In the genomic region with DNA sequence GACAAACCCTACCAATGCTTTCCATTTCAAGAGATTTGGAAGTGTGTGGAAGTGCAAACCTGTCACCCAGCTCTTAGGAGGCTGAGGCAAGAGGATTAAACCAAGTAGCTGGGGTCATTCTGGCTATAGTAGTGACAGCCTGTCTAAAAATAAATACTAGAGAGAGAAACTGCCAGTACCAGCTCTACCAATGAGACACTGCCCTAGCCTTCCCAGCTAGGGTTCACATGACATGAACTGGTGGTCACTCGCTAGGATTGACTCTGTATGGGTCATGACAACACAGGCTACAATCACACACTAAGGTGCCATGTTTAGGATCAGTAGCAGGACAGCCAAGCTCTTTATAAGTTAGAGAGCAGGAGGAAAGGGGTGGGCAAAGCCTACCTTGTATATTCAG, we compare ENCODE assay signal across 13 mouse cellular contexts. TPM values are rescaled to one million over a fixed set of nuclear protein-coding genes. Genes with fewer than 3 reads are reported as not detected.
"Had no signal": no experiment of that assay in that cellular context is flagged by ENCODE, and none has a peak within 500 bp of the region (broad histone marks: within the 10 kb centered on the region; RNA-seq: fewer than 3 reads in every experiment).

No protein-coding gene starts in this region.

- H3K27ac ChIP-seq: limb, embryonic 13.5 days; liver, embryonic 14.5 days; midbrain, embryonic 12.5 days; neural tube, embryonic 13.5 days had no signal

- H3K4me2 ChIP-seq: limb, embryonic 13.5 days; midbrain, embryonic 12.5 days; neural tube, embryonic 13.5 days had no signal

- H3K4me1 ChIP-seq: limb, embryonic 13.5 days; midbrain, embryonic 12.5 days; neural tube, embryonic 13.5 days had no signal

- ATAC-seq: midbrain, embryonic 16.5 days had no signal

- H3K27me3 ChIP-seq: limb, embryonic 13.5 days; midbrain, embryonic 12.5 days; neural tube, embryonic 13.5 days had no signal

- H3K4me3 ChIP-seq: limb, embryonic 13.5 days; midbrain, embryonic 12.5 days; neural tube, embryonic 13.5 days had no signal

- H3K9me3 ChIP-seq: limb, embryonic 13.5 days; midbrain, embryonic 12.5 days; neural tube, embryonic 13.5 days had no signal

- H3K9ac ChIP-seq: limb, embryonic 13.5 days; liver, embryonic 14.5 days; midbrain, embryonic 12.5 days; neural tube, embryonic 13.5 days had no signal

- DNase-seq: kidney, postnatal 14 days; left cerebral cortex, postnatal 4 days; lung, adult 18-20 months; spleen, adult 18-20 months; thymus, adult 18-20 months; thymus, postnatal 14 days had no signal

RNA-seq across cellular contexts. Expression of a gene that starts 42.5 kb away (rescaled TPM):
- total RNA-seq: megakaryocyte-erythroid progenitor cell, adult 5-6 weeks had no signal

RNA-seq across cellular contexts. Expression of a gene that starts 53.0 kb away (rescaled TPM):
- total RNA-seq: megakaryocyte-erythroid progenitor cell, adult 5-6 weeks had no signal
- polyA plus RNA-seq: limb, embryonic 13.5 days; stomach, embryonic 14.5 days had no signal
